Mouse (Mus musculus) heart, embryonic 16.5 days (tissue): ENCODE results near the gene Pigf. TPM values are rescaled to one million over a fixed set of nuclear protein-coding genes. Genes with fewer than 3 reads are reported as not detected.

Experiments
- ATAC-seq: fragments of 200-750 bp; cut with Nextera tagmentation; replicated peaks from 2 replicates; pipeline ENCODE4 v1.8.0; 2017; ENCODE audit warnings: moderate number of reproducible peaks; ENCODE audit not compliant: insufficient read depth, low FRiP score; ENCODE audit errors: extremely low read depth
- H3K27ac ChIP-seq: fragments of 300-500 bp; sonication (generic); 2 replicates; pipeline ENCODE4 v1.5.1; 2014; ENCODE audit warnings: mild to moderate bottlenecking, low read length, control low read depth, moderate library complexity
- H3K27me3 ChIP-seq: fragments of 300-500 bp; sonication (generic); 2 replicates; pipeline ENCODE4 v1.6.1; 2014; ENCODE audit warnings: low read length, mixed read lengths; ENCODE audit not compliant: control insufficient read depth, insufficient read depth
- H3K36me3 ChIP-seq: fragments of 300-500 bp; sonication (generic); 2 replicates; pipeline ENCODE4 v1.6.1; 2014; ENCODE audit not compliant: control insufficient read depth, insufficient read depth
- H3K4me1 ChIP-seq: fragments of 300-500 bp; sonication (generic); 2 replicates; pipeline ENCODE4 v1.6.1; 2014; ENCODE audit warnings: low read length, mixed read lengths; ENCODE audit not compliant: control insufficient read depth, insufficient read depth
- H3K4me2 ChIP-seq: fragments of 300-500 bp; sonication (generic); 2 replicates; pipeline ENCODE4 v1.6.1; 2014; ENCODE audit warnings: low read depth, mild to moderate bottlenecking, control low read depth, low read length
- H3K4me3 ChIP-seq: fragments of 300-500 bp; sonication (generic); 2 replicates; pipeline ENCODE4 v1.5.1; 2014; ENCODE audit warnings: mild to moderate bottlenecking, control low read depth, low read length
- H3K9ac ChIP-seq: fragments of 300-500 bp; sonication (generic); 2 replicates; pipeline ENCODE4 v1.6.1; 2014; ENCODE audit warnings: low read length, control low read depth
- H3K9me3 ChIP-seq: fragments of 300-500 bp; sonication (generic); replicated peaks from 2 replicates; pipeline ENCODE4 v1.6.1; 2016; ENCODE audit warnings: low read length; ENCODE audit not compliant: control insufficient read depth
- WGBS: fragments of 180-500 bp; shearing (Covaris S2); extraction: QIAGEN DNeasy Blood & Tissue Kit; methylation state at CpG from one replicate; pipeline ENCODE4 v1.1.7; 2014; 5-methylcytosine and 5-hydroxymethylcytosine counted together
- polyA plus RNA-seq: library from polyadenylated mRNA; unstranded; fragments of >200 nt; fragmentation: Nextera tagmentation; extraction: Ambion mirVana; gene quantifications from 2 replicates; pipeline ENCODE4 v1.2.1, GENCODE M21; 2015

The Pigf gene
- polyA plus RNA-seq, 1 experiment from 2014 or later, result 14.2 TPM

DNA sequence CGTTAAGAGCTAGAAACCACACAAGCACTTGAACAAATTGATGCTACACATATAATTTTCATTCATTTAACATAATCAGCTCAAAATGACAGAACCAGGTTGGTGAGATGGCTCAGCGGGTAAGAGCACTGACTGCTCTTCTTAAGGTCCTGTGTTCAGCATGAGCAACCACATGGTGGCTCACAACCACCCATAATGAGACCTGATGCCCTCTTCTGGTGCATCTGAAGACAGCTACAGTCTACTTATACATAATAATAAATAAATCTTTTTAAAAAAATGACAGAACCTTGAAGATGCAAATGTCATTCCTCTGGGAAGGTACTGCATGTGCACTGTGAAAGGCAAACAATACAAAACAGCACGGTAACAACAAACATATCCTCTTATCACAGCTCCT lies 16.3 kb downstream of the Pigf start:
- H3K4me2 ChIP-seq, result no peak overlapping the region
- H3K9me3 ChIP-seq, result no peaks in the 10 kb centered on the region
- H3K27ac ChIP-seq, result no peak overlapping the region
- H3K4me3 ChIP-seq, result no peak overlapping the region
- H3K4me1 ChIP-seq, result no peaks in the 10 kb centered on the region
- no peak for ATAC-seq
- 0 out of 2 replicates have a peak, but pooled peaks cover 3% of the 10 kb centered on the region for H3K36me3 ChIP-seq
- H3K9ac ChIP-seq, result no peak overlapping the region
- WGBS, result 89% methylated on average over 3 of the region's 3 CpGs
- H3K27me3 ChIP-seq, result no peaks in the 10 kb centered on the region

DNA sequence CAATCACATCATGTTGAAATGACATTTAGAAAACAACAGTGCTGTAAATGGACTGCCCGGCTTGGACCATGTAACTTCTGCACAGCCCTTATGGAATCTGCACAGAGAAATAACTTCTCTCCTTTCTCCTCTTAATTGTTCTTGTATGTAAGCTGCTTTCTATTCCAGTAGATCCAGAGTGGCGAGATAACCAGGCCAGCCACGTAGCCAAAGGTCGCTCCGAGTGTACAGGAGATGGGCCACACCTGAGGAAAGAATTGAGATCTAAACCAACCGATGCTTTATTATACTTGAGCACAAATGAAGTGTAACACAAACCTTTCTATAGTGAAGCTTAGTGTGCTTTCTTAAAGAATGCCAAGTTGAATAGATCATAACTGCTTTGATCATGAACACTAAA lies 27.9 kb downstream of the Pigf start:
- whole genome bisulfite sequencing, result 86% methylated on average over 6 of the region's 6 CpGs
- ATAC-seq, result no peak
- Histone ChIP-seq H3K9ac (no peak overlapping the region), H3K9me3 (no peaks in the 10 kb centered on the region), H3K27me3 (no peaks in the 10 kb centered on the region), H3K36me3 (0 out of 2 replicates have a peak, but pooled peaks cover 2% of the 10 kb centered on the region), H3K4me2 (no peak overlapping the region), H3K27ac (no peak overlapping the region), H3K4me3 (no peak overlapping the region), H3K4me1 (no peaks in the 10 kb centered on the region)

DNA sequence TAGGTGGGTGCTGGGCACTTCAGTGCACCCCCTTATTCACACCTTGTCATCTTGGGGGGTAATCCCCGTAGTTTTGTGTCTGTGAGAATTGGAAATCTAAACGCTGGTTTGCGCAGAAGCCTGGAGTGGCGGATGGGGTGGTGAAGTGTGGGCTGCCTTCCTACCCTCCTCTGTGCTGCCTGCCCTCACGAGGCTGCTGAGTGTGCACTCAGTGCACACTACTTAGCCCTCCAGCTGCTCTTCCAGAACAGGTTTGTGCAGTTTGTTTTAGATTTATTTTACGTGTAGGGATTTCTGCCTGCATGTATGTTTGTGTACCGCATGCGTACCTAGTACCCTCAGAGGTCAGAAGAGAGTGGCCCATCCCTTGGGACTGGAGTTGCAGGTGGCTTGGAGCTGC lies 33.9 kb downstream of the Pigf start:
- H3K4me3 ChIP-seq, result no peak overlapping the region
- no peak for ATAC-seq
- 81% methylated on average over 8 of the region's 8 CpGs for WGBS
- no peak overlapping the region for H3K4me2 ChIP-seq
- peaks cover 40% of the 10 kb centered on the region for H3K4me1 ChIP-seq
- H3K9ac ChIP-seq, result no peak overlapping the region
- no peaks in the 10 kb centered on the region for H3K27me3 ChIP-seq
- no peaks in the 10 kb centered on the region for H3K9me3 ChIP-seq
- H3K36me3 ChIP-seq, result no peaks in the 10 kb centered on the region
- no peak overlapping the region for H3K27ac ChIP-seq

GRCm38 (mm10) chr17:86988601-86989184 lies 36.5 kb downstream of the Pigf start:
- no peak for ATAC-seq
- Histone ChIP-seq H3K27me3 (no peaks in the 10 kb centered on the region), H3K27ac (peak overlapping the region; percentile 9; the same call in 1 of the 2 replicates), H3K9me3 (no peaks in the 10 kb centered on the region), H3K36me3 (no peaks in the 10 kb centered on the region), H3K4me2 (no peak overlapping the region), H3K4me1 (peaks cover 44% of the 10 kb centered on the region), H3K9ac (no peak overlapping the region), H3K4me3 (no peak overlapping the region)
- WGBS, result 36% methylated on average over 6 of the region's 6 CpGs

GRCm38 (mm10) chr17:86988161-86988560 lies 37.0 kb downstream of the Pigf start:
- H3K9me3 ChIP-seq, result no peaks in the 10 kb centered on the region
- H3K27ac ChIP-seq, result no peak overlapping the region
- H3K27me3 ChIP-seq, result no peaks in the 10 kb centered on the region
- no peak overlapping the region for H3K9ac ChIP-seq
- no peak for ATAC-seq
- no peaks in the 10 kb centered on the region for H3K36me3 ChIP-seq
- peaks cover 44% of the 10 kb centered on the region for H3K4me1 ChIP-seq
- 85% methylated on average over 5 of the region's 5 CpGs for WGBS
- no peak overlapping the region for H3K4me3 ChIP-seq
- H3K4me2 ChIP-seq, result no peak overlapping the region

GRCm38 (mm10) chr17:86986449-86987138 lies 38.6 kb downstream of the Pigf start:
- Histone ChIP-seq H3K27ac (peak overlapping the region; percentile 51), H3K4me2 (peak overlapping the region; percentile 43), H3K27me3 (no peaks in the 10 kb centered on the region), H3K4me1 (peaks cover 44% of the 10 kb centered on the region), H3K4me3 (no peak overlapping the region), H3K36me3 (0 out of 2 replicates have a peak, but pooled peaks cover 3% of the 10 kb centered on the region), H3K9ac (no peak overlapping the region; the same call in 1 of the 2 replicates), H3K9me3 (no peaks in the 10 kb centered on the region)
- ATAC-seq, result no peak
- 56% methylated on average over 17 of the region's 17 CpGs for WGBS

DNA sequence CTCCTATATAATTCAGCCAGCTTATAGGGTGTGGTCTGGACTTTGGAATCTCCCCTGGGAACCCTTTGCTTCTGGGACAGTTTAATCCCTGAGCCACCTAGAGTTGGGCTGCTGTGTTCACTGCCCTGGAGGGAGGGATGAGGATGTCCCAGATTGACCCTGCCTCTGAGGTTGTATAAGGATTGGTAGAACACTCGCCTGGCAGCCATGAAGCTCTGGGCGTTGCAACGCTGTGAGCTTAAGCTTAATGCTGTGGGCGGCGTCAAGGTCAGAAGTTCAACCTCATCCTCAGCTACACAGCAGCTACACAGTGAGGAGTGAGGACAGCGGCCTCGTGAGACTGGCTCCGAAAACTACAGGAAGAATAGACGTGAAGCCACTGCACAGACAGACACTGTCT lies 42.7 kb downstream of the Pigf start:
- no peak overlapping the region for H3K27ac ChIP-seq
- H3K9me3 ChIP-seq, result no peaks in the 10 kb centered on the region
- ATAC-seq, result 0 out of 2 replicates have a peak, but pooled peaks have one; percentile 25
- peaks cover 22% of the 10 kb centered on the region for H3K4me1 ChIP-seq
- 46% methylated on average over 9 of the region's 9 CpGs for WGBS
- no peak overlapping the region for H3K4me3 ChIP-seq
- peaks cover 7% of the 10 kb centered on the region; the same call in 1 of the 2 replicates for H3K36me3 ChIP-seq
- H3K4me2 ChIP-seq, result no peak overlapping the region
- H3K9ac ChIP-seq, result no peak overlapping the region
- no peaks in the 10 kb centered on the region for H3K27me3 ChIP-seq

GRCm38 (mm10) chr17:86981701-86982100 lies 43.5 kb downstream of the Pigf start:
- Histone ChIP-seq H3K9me3 (no peaks in the 10 kb centered on the region), H3K4me2 (no peak overlapping the region), H3K27ac (no peak overlapping the region), H3K9ac (no peak overlapping the region), H3K4me1 (peaks cover 15% of the 10 kb centered on the region), H3K36me3 (peaks cover 7% of the 10 kb centered on the region; the same call in 1 of the 2 replicates), H3K4me3 (no peak overlapping the region), H3K27me3 (no peaks in the 10 kb centered on the region)
- 97% methylated on average over 2 of the region's 2 CpGs for WGBS
- ATAC-seq, result no peak

- Histone ChIP-seq H3K27me3 (no peaks in the 10 kb centered on the region), H3K9me3 (no peaks in the 10 kb centered on the region), H3K9ac (no peak overlapping the region), H3K4me2 (no peak overlapping the region), H3K4me3 (no peak overlapping the region), H3K4me1 (peaks cover 10% of the 10 kb centered on the region), H3K27ac (no peak overlapping the region), H3K36me3 (peaks cover 7% of the 10 kb centered on the region; the same call in 1 of the 2 replicates)
- 96% methylated on average over 1 of the region's 1 CpGs for WGBS
- ATAC-seq, result no peak
Measured at GRCm38 (mm10) chr17:86981205-86981604, 44.0 kb downstream of the Pigf start.
